Mouse (Mus musculus) heart, embryonic 11.5 days (tissue): ENCODE measurements around the gene Dedd2. TPM values are rescaled to one million over a fixed set of nuclear protein-coding genes. Genes with fewer than 3 reads are reported as not detected.

Source experiments
- microRNA-seq: library from miRNA; unstranded; fragments of <30 nt; microRNA quantifications from one replicate; pipeline ENCODE4, GENCODE M21; 2016; ENCODE audit warnings: borderline number of aligned reads
- polyA plus RNA-seq: library from polyadenylated mRNA; unstranded; fragments of >200 nt; fragmentation: Nextera tagmentation; extraction: Ambion mirVana; gene quantifications from 2 replicates; pipeline ENCODE4 v1.2.1, GENCODE M21; 2014

Gene Dedd2
- polyA plus RNA-seq, 1 experiment from 2014 or later = 5.3 TPM

Small RNA genes within 50 kb of the gene (microRNA-seq; reads per million reads assigned to microRNA genes)
- gene Mir7048 = not detected

Other genes with a start within 250 kb of the Dedd2 start
- gene Rabac1, start 247.9 kb downstream of the Dedd2 start, polyA plus RNA-seq = 157 and 163 TPM in 2 replicates
- 2.3 and 4.1 TPM in 2 replicates for gene Atp1a3, start 214.7 kb downstream of the Dedd2 start, polyA plus RNA-seq
- gene Grik5, start 148.3 kb downstream of the Dedd2 start, polyA plus RNA-seq = 5.7 and 8.1 TPM in 2 replicates
- 14.9 and 15.7 TPM in 2 replicates for gene Zfp574, start 148.0 kb downstream of the Dedd2 start, polyA plus RNA-seq
- gene Pou2f2, start 40.9 kb downstream of the Dedd2 start, polyA plus RNA-seq = 0.68 and 0.83 TPM in 2 replicates
- gene Zfp526, start 810 bp upstream of the Dedd2 start, polyA plus RNA-seq = 2.3 and 2.7 TPM in 2 replicates
- gene Gsk3a, start 17.2 kb upstream of the Dedd2 start, polyA plus RNA-seq = 10.4 and 11.6 TPM in 2 replicates
- gene Erf, start 30.1 kb upstream of the Dedd2 start, polyA plus RNA-seq = 20.5 and 25.0 TPM in 2 replicates
- 25.0 and 31.5 TPM in 2 replicates for gene Cic, start 47.1 kb upstream of the Dedd2 start, polyA plus RNA-seq
- gene Pafah1b3, start 77.4 kb upstream of the Dedd2 start, polyA plus RNA-seq = 141 and 158 TPM in 2 replicates
- gene Prr19, start 80.8 kb upstream of the Dedd2 start, polyA plus RNA-seq = 0.54 and 0.63 TPM in 2 replicates
- 0.17 and 0.25 TPM in 2 replicates for gene Tmem145, start 85.5 kb upstream of the Dedd2 start, polyA plus RNA-seq
- 6.2 and 6.9 TPM in 2 replicates for gene Megf8, start 96.5 kb upstream of the Dedd2 start, polyA plus RNA-seq
- not detected in 2 replicates for gene Cnfn, start 149.1 kb upstream of the Dedd2 start, polyA plus RNA-seq
- 1.6 and 2.1 TPM in 2 replicates for gene Lipe, start 178.1 kb upstream of the Dedd2 start, polyA plus RNA-seq
- gene Cxcl17, start 192.3 kb upstream of the Dedd2 start, polyA plus RNA-seq = not detected in 2 replicates